Mouse (Mus musculus) neural tube, embryonic 11.5 days (tissue): ENCODE measurements around the gene Tead1. TPM values are rescaled to one million over a fixed set of nuclear protein-coding genes. Genes with fewer than 3 reads are reported as not detected.
A peak's percentile ranks its signal among the peaks of the same experiment; 100 is the strongest.
"Not testable (repeated sequence)": the region's sequence is repeated elsewhere in the genome, so short reads cannot be mapped to it uniquely, and the experiment has no call there.

Experiments
- ATAC-seq: fragments of 200-750 bp; cut with Nextera tagmentation; 2 replicates; pipeline ENCODE4 v1.8.0; 2017; ENCODE audit warnings: moderate number of reproducible peaks, mild to moderate bottlenecking, moderate TSS enrichment, moderate library complexity; ENCODE audit not compliant: insufficient read depth, low FRiP score, low TSS enrichment
- DNase-seq: peaks from one replicate; pipeline ENCODE4 v3.0.0-alpha.2; 2015; ENCODE audit warnings: low spot score
- H3K27ac ChIP-seq: fragments of 300-500 bp; sonication (generic); 2 replicates; pipeline ENCODE4 v1.5.1; 2014; ENCODE audit warnings: low read depth, mild to moderate bottlenecking, low read length
- H3K27me3 ChIP-seq: fragments of 300-500 bp; sonication (generic); 2 replicates; pipeline ENCODE4 v1.6.1; 2014; ENCODE audit warnings: mild to moderate bottlenecking, low read length, mixed read lengths; ENCODE audit not compliant: control insufficient read depth, insufficient read depth
- H3K36me3 ChIP-seq: fragments of 300-500 bp; sonication (generic); 2 replicates; pipeline ENCODE4 v1.6.1; 2014; ENCODE audit warnings: mild to moderate bottlenecking, low read length, moderate library complexity, mixed read lengths; ENCODE audit not compliant: control insufficient read depth, insufficient read depth
- H3K4me1 ChIP-seq: fragments of 300-500 bp; sonication (generic); 2 replicates; pipeline ENCODE4 v1.6.1; 2014; ENCODE audit warnings: low read length, mixed read lengths; ENCODE audit not compliant: control insufficient read depth, insufficient read depth
- H3K4me2 ChIP-seq: fragments of 300-500 bp; sonication (generic); 2 replicates; pipeline ENCODE4 v1.6.1; 2014; ENCODE audit warnings: low read depth, mild to moderate bottlenecking, moderate library complexity
- H3K4me3 ChIP-seq: fragments of 300-500 bp; sonication (generic); 2 replicates; pipeline ENCODE4 v1.5.1; 2014; ENCODE audit warnings: low read depth, low read length
- H3K9ac ChIP-seq: fragments of 300-500 bp; sonication (generic); 2 replicates; pipeline ENCODE4 v1.6.1; 2014; ENCODE audit warnings: mild to moderate bottlenecking, low read length
- H3K9me3 ChIP-seq: fragments of 300-500 bp; sonication (generic); 2 replicates; pipeline ENCODE4 v1.6.1; 2016; ENCODE audit warnings: low read length; ENCODE audit not compliant: control insufficient read depth
- WGBS: fragments of 180-500 bp; shearing (Covaris S2); extraction: QIAGEN DNeasy Blood & Tissue Kit; methylation state at CpG from one replicate; pipeline ENCODE4 v1.1.7; 2014; 5-methylcytosine and 5-hydroxymethylcytosine counted together
- polyA plus RNA-seq: library from polyadenylated mRNA; unstranded; fragments of >200 nt; fragmentation: Nextera tagmentation; extraction: Ambion mirVana; gene quantifications from 2 replicates; pipeline ENCODE4 v1.2.1, GENCODE M21; 2014

Tead1 gene
- polyA plus RNA-seq, 1 experiment from 2014 or later, result 13.2 TPM

- Histone ChIP-seq H3K9me3 (no peaks in the 10 kb centered on the region), H3K9ac (no peak overlapping the region), H3K27me3 (no peaks in the 10 kb centered on the region), H3K4me1 (peaks cover 5% of the 10 kb centered on the region; the same call in 1 of the 2 replicates), H3K4me2 (no peak overlapping the region), H3K27ac (no peak overlapping the region), H3K4me3 (no peak overlapping the region), H3K36me3 (no peaks in the 10 kb centered on the region)
- DNase-seq (no peak), ATAC-seq (no peak)
- 45% methylated on average over 10 of the region's 10 CpGs for WGBS
Observed at GRCm38 (mm10) chr7:112917613-112918278, 238.6 kb downstream of the Tead1 start.

- peaks cover 5% of the 10 kb centered on the region; the same call in 1 of the 2 replicates for H3K4me1 ChIP-seq
- ATAC-seq (no peak), DNase-seq (no peak)
- H3K27me3 ChIP-seq, result no peaks in the 10 kb centered on the region
- no peak overlapping the region for H3K4me2 ChIP-seq
- H3K9ac ChIP-seq, result peak overlapping the region; percentile 32
- no peak overlapping the region for H3K27ac ChIP-seq
- H3K36me3 ChIP-seq, result no peaks in the 10 kb centered on the region
- 65% methylated on average over 22 of the region's 22 CpGs for WGBS
- H3K9me3 ChIP-seq, result no peaks in the 10 kb centered on the region
- no peak overlapping the region for H3K4me3 ChIP-seq
Observed at GRCm38 (mm10) chr7:112918279-112918991, 239.3 kb downstream of the Tead1 start.

GRCm38 (mm10) chr7:112919845-112920244, 240.7 kb downstream of the Tead1 start:
- Histone ChIP-seq H3K27ac (no peak overlapping the region), H3K4me1 (peaks cover 5% of the 10 kb centered on the region; the same call in 1 of the 2 replicates), H3K4me2 (no peak overlapping the region), H3K4me3 (no peak overlapping the region), H3K36me3 (no peaks in the 10 kb centered on the region), H3K9me3 (no peaks in the 10 kb centered on the region), H3K27me3 (no peaks in the 10 kb centered on the region), H3K9ac (no peak overlapping the region)
- DNase-seq, result peak; percentile 59
- no peak for ATAC-seq
- 2% methylated on average over 4 of the region's 4 CpGs for WGBS

- 48% methylated on average over 4 of the region's 4 CpGs for WGBS
- ATAC-seq (no peak), DNase-seq (no peak)
- no peak overlapping the region for H3K9ac ChIP-seq
- no peaks in the 10 kb centered on the region for H3K36me3 ChIP-seq
- peaks cover 5% of the 10 kb centered on the region; the same call in 1 of the 2 replicates for H3K4me1 ChIP-seq
- H3K9me3 ChIP-seq, result no peaks in the 10 kb centered on the region
- H3K4me2 ChIP-seq, result no peak overlapping the region
- no peaks in the 10 kb centered on the region for H3K27me3 ChIP-seq
- H3K27ac ChIP-seq, result no peak overlapping the region
- H3K4me3 ChIP-seq, result no peak overlapping the region
Observed at GRCm38 (mm10) chr7:112922801-112923200, 243.7 kb downstream of the Tead1 start.

- WGBS, result 79% methylated on average over 3 of the region's 3 CpGs
- no peak overlapping the region for H3K4me2 ChIP-seq
- H3K27me3 ChIP-seq, result no peaks in the 10 kb centered on the region
- H3K4me3 ChIP-seq, result no peak overlapping the region
- no peaks in the 10 kb centered on the region for H3K36me3 ChIP-seq
- no peak for ATAC-seq
- H3K4me1 ChIP-seq, result no peaks in the 10 kb centered on the region
- no peaks in the 10 kb centered on the region for H3K9me3 ChIP-seq
- no peak overlapping the region for H3K9ac ChIP-seq
- H3K27ac ChIP-seq, result no peak overlapping the region
- DNase-seq, result no peak
Observed at GRCm38 (mm10) chr7:112923712-112924111, 244.6 kb downstream of the Tead1 start.

GRCm38 (mm10) chr7:112930669-112931068, 251.6 kb downstream of the Tead1 start:
- Histone ChIP-seq H3K9ac (no peak overlapping the region), H3K27ac (no peak overlapping the region), H3K4me1 (no peaks in the 10 kb centered on the region), H3K27me3 (no peaks in the 10 kb centered on the region), H3K4me3 (no peak overlapping the region), H3K9me3 (no peaks in the 10 kb centered on the region), H3K4me2 (no peak overlapping the region), H3K36me3 (no peaks in the 10 kb centered on the region)
- ATAC-seq (no peak), DNase-seq (no peak)
- 38% methylated on average over 7 of the region's 7 CpGs for WGBS

- 91% methylated on average over 5 of the region's 5 CpGs for WGBS
- not testable (repeated sequence) for H3K27me3 ChIP-seq, H3K9me3 ChIP-seq, H3K4me3 ChIP-seq, H3K4me1 ChIP-seq, ATAC-seq, H3K36me3 ChIP-seq, H3K9ac ChIP-seq, DNase-seq, H3K27ac ChIP-seq, H3K4me2 ChIP-seq
Observed at GRCm38 (mm10) chr7:112935876-112936275, 256.8 kb downstream of the Tead1 start.

GRCm38 (mm10) chr7:112937089-112937488, 258.0 kb downstream of the Tead1 start:
- Histone ChIP-seq H3K4me3 (no peak overlapping the region), H3K9ac (no peak overlapping the region), H3K27ac (no peak overlapping the region), H3K36me3 (no peaks in the 10 kb centered on the region), H3K27me3 (no peaks in the 10 kb centered on the region), H3K4me2 (no peak overlapping the region), H3K4me1 (no peaks in the 10 kb centered on the region), H3K9me3 (no peaks in the 10 kb centered on the region)
- 91% methylated on average over 8 of the region's 8 CpGs for WGBS
- DNase-seq (no peak), ATAC-seq (no peak)

- Histone ChIP-seq H3K27ac (no peak overlapping the region), H3K36me3 (no peaks in the 10 kb centered on the region), H3K9ac (no peak overlapping the region), H3K4me3 (no peak overlapping the region), H3K4me1 (no peaks in the 10 kb centered on the region), H3K4me2 (no peak overlapping the region), H3K9me3 (no peaks in the 10 kb centered on the region), H3K27me3 (no peaks in the 10 kb centered on the region)
- no peak for DNase-seq
- WGBS, result 13% methylated on average over 5 of the region's 5 CpGs
- no peak for ATAC-seq
Observed at GRCm38 (mm10) chr7:112938959-112939358, 259.8 kb downstream of the Tead1 start.
